Mouse (Mus musculus): ENCODE results near the gene C2cd2.

- no peak for TF ChIP-seq CTCF (conservative IDR thresholded peaks at IDR 0.05 in 1 of 2, IDR thresholded peaks at IDR 0.05 in 1 of 2; ENCODE audit: low read depth in 2 of 2, low read length in 2 of 2)
- TF ChIP-seq BHLHE40 (IDR thresholded peaks at IDR 0.05; ENCODE audit: low read depth, low read length): no peak
- TF ChIP-seq ETS1 (conservative IDR thresholded peaks at IDR 0.05; ENCODE audit: low read depth, low read length): no peak
- no peak for TF ChIP-seq KAT2A (IDR thresholded peaks at IDR 0.05; ENCODE audit: insufficient replicate concordance, low read length)
- no peak for TF ChIP-seq CHD2 (IDR thresholded peaks at IDR 0.05; ENCODE audit: low read length)
- TF ChIP-seq POLR2A (IDR thresholded peaks at IDR 0.05; ENCODE audit: low read depth, low read length): no peak
- TF ChIP-seq MEF2A (IDR thresholded peaks at IDR 0.05; ENCODE audit: borderline replicate concordance, low read depth, low read length): no peak
Observed at GRCm38 (mm10) chr16:97905449-97905991, 56.9 kb downstream of the C2cd2 start.

Measured in CH12.LX (cell line).